Mouse (Mus musculus) adrenal gland (tissue): ENCODE results near the gene Fbxw7.

Experiments
- intact Hi-C: fragments of 180-260 bp; cut with DNase I; formaldehyde crosslinking; loops from one replicate; pipeline ENCODE4 v1.15.1; 2025
- long read RNA-seq, 2 experiments: library from polyadenylated mRNA; unstranded; transcript quantifications; one replicate each; pipeline ENCODE4 v2.0.0; 2020; ENCODE audit warnings: borderline replicate concordance in 1 of 2; ENCODE audit not compliant: insufficient replicate concordance in 1 of 2

Gene Fbxw7
- long read RNA-seq, experiment 1, partial matches to known transcripts: 9 of 20 reads
- long read RNA-seq, experiment 1, other reads (novel, unspliced or antisense): 8 of 20 reads
- long read RNA-seq, experiment 2, partial matches to known transcripts: 3 of 8 reads
- long read RNA-seq, experiment 2, other reads (novel, unspliced or antisense): 1 of 8 reads

DNA sequence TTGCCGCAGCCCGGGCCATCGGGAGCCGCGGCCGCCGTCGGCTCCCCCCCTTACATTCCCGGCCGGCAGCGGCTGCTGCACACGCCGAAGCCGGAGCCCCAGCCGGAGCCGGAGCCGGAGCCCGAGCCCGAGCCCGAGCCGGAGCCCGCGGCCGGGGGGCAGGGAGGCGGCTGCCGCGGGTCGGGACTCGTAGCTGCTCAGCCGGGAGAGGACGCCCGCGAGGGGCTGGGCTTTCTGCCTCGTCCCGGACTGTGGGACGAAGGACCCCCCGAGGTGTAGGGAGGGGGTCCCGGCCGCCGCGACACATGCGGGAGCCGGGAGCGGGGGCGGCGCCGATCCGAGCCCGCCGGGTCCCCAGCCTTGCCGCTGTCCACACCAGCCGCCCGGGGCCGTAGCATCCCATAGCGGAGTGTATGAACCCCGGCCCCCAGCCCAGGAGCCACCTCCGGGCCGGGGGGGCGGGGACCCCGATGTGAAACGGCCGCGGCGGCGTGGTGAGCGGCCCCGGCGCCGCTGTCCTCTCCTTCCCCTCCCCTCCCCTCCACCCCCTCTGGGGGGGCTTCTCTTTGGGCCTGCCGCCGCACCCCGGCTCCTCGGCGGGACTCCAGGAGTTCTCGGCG is at the start of gene Fbxw7:
Gene Fbxw7, plus strand, starts transcription at position 507 of the 620 bp plus-strand sequence.
- intact Hi-C loops: no loop called here

DNA sequence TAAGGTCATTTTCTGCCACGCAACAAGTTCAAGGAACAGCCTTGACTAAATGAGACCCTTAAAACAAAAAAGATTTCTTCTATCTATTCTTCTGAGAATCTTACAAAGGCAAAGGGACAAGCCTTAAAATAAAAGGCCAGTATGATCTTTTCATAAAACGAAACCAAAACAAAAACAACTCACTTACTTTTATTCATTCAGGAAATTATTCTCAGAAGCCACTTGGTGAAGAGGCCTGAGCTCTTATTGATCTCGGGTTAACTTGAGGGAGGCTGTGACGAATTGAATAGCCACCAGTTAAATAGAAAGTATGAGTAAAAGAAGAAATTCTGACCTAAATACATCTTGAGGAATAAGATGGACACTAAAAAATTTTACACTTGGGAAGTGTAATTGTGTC is 46.1 kb upstream of the Fbxw7 start:
- intact Hi-C loops: no loop called here

DNA sequence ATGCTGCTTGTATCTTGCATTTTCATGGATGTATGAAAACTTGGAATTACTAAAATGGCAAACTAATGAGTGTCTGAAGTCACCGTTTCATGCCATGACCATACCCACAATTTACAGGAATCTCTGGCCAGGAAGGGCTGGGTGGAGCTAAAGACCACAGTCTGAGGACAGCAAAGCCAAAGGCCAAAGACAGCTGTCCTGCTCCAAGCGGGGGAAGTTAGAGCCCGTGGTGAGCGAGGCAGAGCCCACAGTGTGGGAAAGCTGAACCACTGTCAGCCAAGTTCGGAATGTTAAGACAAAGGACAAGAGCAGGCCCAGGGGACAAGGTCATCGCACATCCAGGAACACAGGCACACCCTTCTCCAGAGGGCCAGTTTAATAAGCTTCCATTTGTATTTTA is 45.7 kb upstream of the Fbxw7 start:
- intact Hi-C loops: no loop called here

GRCm38 (mm10) chr3:84770518-84770917 is 44.5 kb upstream of the Fbxw7 start:
- intact Hi-C loops: no loop called here

GRCm38 (mm10) chr3:84771980-84772379 is 43.1 kb upstream of the Fbxw7 start:
- intact Hi-C loops: no loop called here

DNA sequence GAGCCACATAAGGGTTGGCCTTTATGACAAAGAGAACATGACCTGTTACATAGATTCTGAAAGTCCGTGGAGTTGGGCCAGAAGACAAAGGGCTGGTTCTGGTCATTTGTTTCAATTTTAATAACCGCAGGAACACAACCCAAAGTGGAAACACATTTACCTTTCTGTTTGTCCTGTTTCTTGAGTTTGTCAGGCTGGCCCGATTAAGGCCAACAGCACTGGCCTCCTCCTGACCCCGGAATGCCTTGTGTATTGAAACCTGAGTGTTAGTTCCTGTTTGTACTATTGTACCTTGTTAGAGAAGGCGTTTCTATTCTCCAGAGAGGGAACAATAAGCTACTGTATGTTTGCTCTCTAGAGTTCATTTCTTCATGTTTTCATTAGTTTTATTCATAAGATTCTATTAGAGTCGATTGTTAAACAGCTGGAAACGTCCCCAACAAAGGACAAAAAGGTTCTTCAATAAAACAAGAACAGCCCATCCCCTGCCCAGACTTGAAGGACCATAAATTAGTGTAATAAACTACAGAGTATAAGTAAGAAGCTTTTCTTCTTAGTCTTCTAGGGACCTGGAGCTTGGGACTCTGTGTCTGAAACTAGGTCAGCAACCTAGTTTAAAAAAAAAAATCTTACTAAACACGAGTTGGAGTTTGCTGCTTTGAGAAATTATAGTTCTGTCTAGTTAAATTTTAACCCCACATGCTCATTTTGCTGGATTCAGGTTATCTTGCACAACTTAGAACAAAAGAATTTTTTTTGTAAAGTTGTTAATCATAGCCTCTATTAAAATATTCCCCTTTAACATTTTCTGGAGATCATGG is 40.6 kb upstream of the Fbxw7 start:
- intact Hi-C loops: no loop called here

GRCm38 (mm10) chr3:84775067-84775423 is 40.0 kb upstream of the Fbxw7 start:
- intact Hi-C loops: no loop called here

- intact Hi-C loops: no loop called here
Measured at GRCm38 (mm10) chr3:84775577-84775976, 39.5 kb upstream of the Fbxw7 start.

DNA sequence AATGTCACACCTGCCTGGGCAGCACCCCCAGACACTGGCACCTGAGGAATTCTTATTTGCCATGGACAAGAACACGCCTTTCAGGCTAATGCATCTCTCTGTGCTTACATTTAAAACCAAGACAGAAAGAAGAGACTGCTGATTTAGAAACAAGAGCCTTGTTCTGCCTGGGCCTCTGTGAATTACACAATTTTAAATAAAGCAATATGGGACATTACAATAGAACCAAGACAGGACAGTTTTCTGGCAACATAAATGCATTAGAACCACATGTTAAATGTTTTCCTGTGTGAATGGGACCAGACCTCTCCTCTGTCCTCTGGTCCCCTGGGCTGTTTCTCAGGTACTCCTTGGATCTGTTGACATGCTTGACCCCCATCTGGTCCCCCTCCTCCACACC is 39.0 kb upstream of the Fbxw7 start:
- intact Hi-C loops: no loop called here

DNA sequence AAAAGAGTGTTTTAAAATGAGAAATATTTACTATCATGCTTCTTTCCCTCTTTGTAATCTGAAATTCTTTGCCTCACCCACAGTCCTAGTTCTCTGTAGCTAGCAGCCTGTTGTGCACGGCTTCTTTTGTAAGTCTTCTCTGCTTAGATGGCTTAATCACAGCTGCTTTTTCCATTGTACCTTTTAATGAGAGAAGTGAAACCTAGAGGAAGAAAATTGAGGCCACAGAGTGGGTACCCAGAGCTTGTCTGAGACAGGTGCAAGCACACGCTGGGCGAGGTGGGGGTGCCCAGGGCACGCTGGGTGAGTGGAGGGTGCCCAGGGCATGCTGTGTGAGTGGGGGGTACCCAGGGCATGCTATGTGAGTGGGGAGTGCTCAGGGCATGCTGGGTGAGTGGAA is 27.2 kb upstream of the Fbxw7 start:
- intact Hi-C loops: no loop called here

DNA sequence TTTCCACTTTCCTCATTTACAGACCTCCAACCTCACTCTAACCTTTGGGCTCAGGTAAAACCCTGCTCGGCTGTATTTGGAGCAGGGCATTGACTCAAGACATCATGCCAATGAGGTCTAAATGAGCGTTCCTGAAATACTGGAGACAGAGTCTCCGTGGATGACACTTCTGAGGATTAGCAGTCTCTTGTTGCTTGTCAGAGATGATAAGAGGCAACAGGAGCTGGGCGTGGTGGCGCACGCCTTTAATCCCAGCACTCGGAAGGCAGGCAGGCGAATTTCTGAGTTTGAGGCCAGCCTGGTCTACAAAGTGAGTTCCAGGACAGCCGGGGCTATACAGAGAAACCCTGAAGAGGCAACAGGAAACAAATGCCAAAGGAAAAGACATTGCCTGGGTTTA is 11.0 kb upstream of the Fbxw7 start:
- intact Hi-C loops: no loop called here

- intact Hi-C loops: no loop called here
Measured at GRCm38 (mm10) chr3:84806206-84806605, 8.9 kb upstream of the Fbxw7 start.

DNA sequence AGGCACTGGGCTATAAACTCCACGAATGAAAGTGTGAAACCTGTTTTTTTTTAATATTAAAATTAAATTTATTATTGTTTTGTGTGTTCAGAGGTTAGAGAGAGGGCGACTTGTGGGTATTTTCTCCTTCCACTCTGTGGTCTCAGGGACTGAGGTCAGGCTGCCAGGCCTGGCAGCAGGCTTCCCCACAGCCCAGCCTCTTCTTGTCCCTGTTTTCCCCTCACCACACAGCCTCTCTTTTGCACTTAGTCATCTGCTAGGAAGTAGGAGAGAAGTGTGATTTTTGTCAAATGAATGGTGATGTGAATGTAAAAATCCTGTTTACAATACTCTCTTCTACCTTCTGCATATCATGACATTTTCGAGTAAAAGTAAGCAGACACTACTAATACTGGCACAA is 7.2 kb upstream of the Fbxw7 start:
- intact Hi-C loops: no loop called here

DNA sequence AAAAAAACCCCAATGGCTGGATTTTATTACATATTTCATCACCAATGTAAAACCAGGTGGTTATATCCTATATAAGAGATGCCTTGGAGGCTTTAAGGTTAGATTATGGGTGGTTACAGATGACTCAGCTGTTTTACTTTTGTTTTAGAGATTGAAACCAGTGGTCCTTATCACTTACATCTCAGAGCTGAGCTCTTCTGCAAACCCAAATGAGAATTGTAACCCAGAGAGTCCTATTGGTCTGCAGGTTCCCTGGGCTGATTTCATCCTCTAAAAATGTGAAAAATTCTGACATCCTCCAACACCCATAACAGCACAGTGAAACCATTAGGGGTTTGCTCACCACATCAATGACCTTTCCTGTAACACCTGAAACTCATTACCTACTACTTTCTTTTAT is 6.2 kb upstream of the Fbxw7 start:
- intact Hi-C loops: no loop called here

DNA sequence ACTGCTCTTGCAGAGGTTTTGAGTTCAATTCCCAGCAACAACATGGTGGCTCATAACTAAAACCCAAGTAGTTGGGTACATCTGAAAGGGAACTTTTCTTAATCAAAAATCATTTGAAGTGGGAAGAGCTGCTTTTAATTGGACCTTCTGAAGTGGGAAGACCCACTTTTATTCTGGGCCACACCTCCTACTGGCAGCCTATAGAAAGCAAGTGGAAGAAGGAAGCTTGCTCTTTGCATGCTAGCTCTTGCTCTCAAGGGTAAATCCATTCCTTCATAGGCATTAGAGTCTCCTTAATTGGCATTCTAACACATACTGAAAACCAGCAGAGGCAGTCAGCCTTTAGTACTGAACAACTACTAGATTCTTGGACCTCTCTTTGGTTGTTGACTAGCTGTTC is 4.3 kb upstream of the Fbxw7 start:
- intact Hi-C loops: no loop called here

GRCm38 (mm10) chr3:84813436-84814156 is 1.5 kb upstream of the Fbxw7 start:
- intact Hi-C loops: no loop called here

- intact Hi-C loops: no loop called here
Measured at GRCm38 (mm10) chr3:84814157-84814761, 809 bp upstream of the Fbxw7 start.

DNA sequence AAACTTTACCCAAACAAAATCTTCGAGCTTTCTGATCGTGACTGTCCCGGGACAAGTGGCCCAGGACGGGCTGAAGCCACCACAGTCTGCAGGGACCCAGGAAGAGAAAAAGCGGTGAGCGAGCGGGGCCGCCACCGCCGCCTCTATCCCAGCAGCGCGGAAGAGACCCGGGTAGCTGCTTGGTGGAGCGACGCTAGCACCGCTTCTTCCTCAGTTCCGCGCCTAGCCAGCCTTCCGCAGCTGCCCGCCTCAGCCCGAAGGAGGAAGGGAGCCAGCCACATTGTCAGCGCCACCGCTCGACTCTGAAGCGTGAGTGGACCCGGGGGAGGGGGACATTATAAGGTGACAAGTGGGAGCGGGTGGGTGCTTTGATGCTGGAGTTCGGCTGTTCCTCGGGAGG is 393 bp downstream of the Fbxw7 start:
- intact Hi-C loops: no loop called here

GRCm38 (mm10) chr3:84816951-84817350 is 1.9 kb downstream of the Fbxw7 start:
- intact Hi-C loops: no loop called here

DNA sequence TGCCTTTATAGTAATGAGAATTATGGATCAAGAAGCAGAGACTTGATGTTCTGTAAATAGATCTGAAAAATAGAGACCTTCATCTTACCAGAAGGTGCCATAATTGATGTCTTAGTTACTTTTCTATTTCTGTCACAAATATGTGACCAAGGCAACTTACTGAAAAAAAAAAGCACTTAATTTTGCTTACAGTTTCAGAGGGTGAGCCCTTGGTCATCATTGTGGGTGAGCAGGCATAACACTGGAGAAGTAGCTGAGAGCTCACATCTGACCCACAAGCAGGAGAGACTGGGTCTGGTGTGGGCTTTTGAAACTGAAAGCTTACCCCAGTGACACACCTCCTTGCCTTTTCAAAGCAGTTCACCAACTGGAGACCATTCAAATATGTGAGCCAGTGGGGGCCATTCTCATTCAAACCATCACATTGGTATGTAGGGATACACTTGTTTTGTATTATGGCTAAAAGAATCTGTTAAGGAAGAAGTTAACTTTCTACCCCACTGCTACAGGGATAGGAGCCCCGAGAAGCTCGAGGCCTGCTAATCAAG is 5.7 kb downstream of the Fbxw7 start:
- intact Hi-C loops: no loop called here

GRCm38 (mm10) chr3:84825990-84826389 is 10.9 kb downstream of the Fbxw7 start:
- intact Hi-C loops: no loop called here
